23 mouse cellular contexts compared by ENCODE assay signal in genomic region chr16:90070104-90070503, GRCm38 (mm10).
DNase-seq lines count a peak whose midpoint lies in the region; ATAC-seq and TF ChIP-seq lines count a peak whose summit lies in the region.
"Had no signal": no experiment of that assay in that cellular context is flagged by ENCODE, and none has a peak within 500 bp of the region (broad histone marks: within the 10 kb centered on the region; RNA-seq: fewer than 3 reads in every experiment).

No protein-coding gene starts in this region.

- no peak overlapping the region for H3K4me3 ChIP-seq in embryonic facial prominence, embryonic 13.5 days
- no peak overlapping the region for H3K4me3 ChIP-seq in forebrain, postnatal 0 days (ENCODE audit: low read depth, low read length)
- H3K4me3 ChIP-seq: gastrocnemius, adult 2 months; heart, embryonic 10.5 days; liver, embryonic 15.5 days; lung, embryonic 15.5 days; midbrain, embryonic 15.5 days; myocyte; neural tube, embryonic 13.5 days had no signal

- H3K27me3 ChIP-seq in embryonic facial prominence, embryonic 13.5 days = no peaks in the 10 kb centered on the region
- no peaks in the 10 kb centered on the region for H3K27me3 ChIP-seq in forebrain, postnatal 0 days (ENCODE audit: insufficient read depth, low read length)
- H3K27me3 ChIP-seq: liver, embryonic 15.5 days; lung, embryonic 15.5 days; midbrain, embryonic 15.5 days; neural tube, embryonic 13.5 days had no signal

- WGBS in embryonic facial prominence, embryonic 13.5 days = 69% methylated on average over 11 of the region's 11 CpGs
- 65% methylated on average over 11 of the region's 11 CpGs for WGBS in forebrain, postnatal 0 days

- H3K36me3 ChIP-seq in embryonic facial prominence, embryonic 13.5 days = peaks cover 7% of the 10 kb centered on the region; the same call in 1 of the 2 replicates
- H3K36me3 ChIP-seq in forebrain, postnatal 0 days (ENCODE audit: insufficient read depth) = no peaks in the 10 kb centered on the region
- H3K36me3 ChIP-seq: liver, embryonic 15.5 days; lung, embryonic 15.5 days; midbrain, embryonic 15.5 days had no signal

- no peak overlapping the region for H3K4me2 ChIP-seq in embryonic facial prominence, embryonic 13.5 days
- H3K4me2 ChIP-seq in forebrain, postnatal 0 days (ENCODE audit: low read depth) = no peak overlapping the region
- H3K4me2 ChIP-seq: liver, embryonic 15.5 days; lung, embryonic 15.5 days; midbrain, embryonic 15.5 days; neural tube, embryonic 13.5 days had no signal

- DNase-seq in layer of hippocampus, adult 9-11 months = peak; percentile 74
- no peak for DNase-seq in layer of hippocampus, postnatal 36 days
- DNase-seq in brain, embryonic 14.5 days (ENCODE audit: low read depth) = peak; percentile 34
- DNase-seq in forebrain, postnatal 0 days = no peak
- DNase-seq in adrenal gland, adult (ENCODE audit: inconsistent age in 2 of 2, low spot score in 1 of 2) = no peak
- DNase-seq in gastrocnemius, adult 8-10 months (ENCODE audit: low spot score in 2 of 2) = no peak
- DNase-seq: adrenal gland, adult 8-10 months; cerebellum, adult 8-10 months; gastrocnemius, adult 2 months; kidney, postnatal 25 days; liver; lung, postnatal 4 days; thymus, adult 18-20 months; thymus, postnatal 4 days had no signal

- H3K9me3 ChIP-seq in embryonic facial prominence, embryonic 13.5 days = no peaks in the 10 kb centered on the region
- no peaks in the 10 kb centered on the region for H3K9me3 ChIP-seq in forebrain, postnatal 0 days (ENCODE audit: low read length)
- H3K9me3 ChIP-seq: liver, embryonic 15.5 days; lung, embryonic 15.5 days; midbrain, embryonic 15.5 days; neural tube, embryonic 13.5 days had no signal

- peaks cover 55% of the 10 kb centered on the region for H3K4me1 ChIP-seq in embryonic facial prominence, embryonic 13.5 days
- H3K4me1 ChIP-seq in forebrain, postnatal 0 days (ENCODE audit: insufficient read depth) = peaks cover 23% of the 10 kb centered on the region

- H3K9ac ChIP-seq in embryonic facial prominence, embryonic 13.5 days = no peak overlapping the region
- no peak overlapping the region for H3K9ac ChIP-seq in forebrain, postnatal 0 days
- H3K9ac ChIP-seq: liver, embryonic 15.5 days; lung, embryonic 15.5 days; midbrain, embryonic 15.5 days; neural tube, embryonic 13.5 days had no signal

- no peak for TF ChIP-seq POLR2A in brain, embryonic 14.5 days (IDR thresholded peaks at IDR 0.05; ENCODE audit: borderline replicate concordance, extremely low read depth, insufficient read depth, insufficient read length, poor library complexity, severe bottlenecking)

- peak overlapping the region; percentile 33 for H3K27ac ChIP-seq in embryonic facial prominence, embryonic 13.5 days
- H3K27ac ChIP-seq in forebrain, postnatal 0 days (ENCODE audit: low read depth, low read length) = no peak overlapping the region
- H3K27ac ChIP-seq: gastrocnemius, adult 2 months; heart, embryonic 10.5 days; liver, embryonic 15.5 days; lung, embryonic 15.5 days; midbrain, embryonic 15.5 days; neural tube, embryonic 13.5 days had no signal

- TF ChIP-seq CTCF in brain, embryonic 14.5 days (IDR thresholded peaks at IDR 0.05; ENCODE audit: borderline replicate concordance, extremely low read depth, insufficient read depth, insufficient read length) = no peak
- TF ChIP-seq CTCF in forebrain, postnatal 0 days (IDR thresholded peaks at IDR 0.05; ENCODE audit: low read depth) = no peak

- no peak for ATAC-seq in embryonic facial prominence, embryonic 13.5 days (ENCODE audit: insufficient number of reproducible peaks, insufficient read depth, low FRiP score, low TSS enrichment, low read depth)
- peak; percentile 45 for ATAC-seq in forebrain, postnatal 0 days
- ATAC-seq: hindbrain, embryonic 16.5 days; intestine, postnatal 0 days had no signal

Comparison
In these comparisons a context has a peak if more than half of its experiments do, and no peak if none do; other contexts are left out.
1. DNase-seq: peak in layer of hippocampus, adult 9-11 months (single experiment) and brain, embryonic 14.5 days (single experiment); none in layer of hippocampus, postnatal 36 days (0 of 2), forebrain, postnatal 0 days (single experiment), adrenal gland, adult (0 of 2) and gastrocnemius, adult 8-10 months (0 of 2).